Mouse (Mus musculus): ENCODE data around the gene Pla2g4d. TPM values are rescaled to one million over a fixed set of nuclear protein-coding genes. Genes with fewer than 3 reads are reported as not detected.

Pla2g4d gene
- polyA plus RNA-seq, 1 experiment from 2014 or later = 0.08 TPM

GRCm38 (mm10) chr2:120299866-120300265, 10.9 kb upstream of the Pla2g4d start:
- no peak overlapping the region for H3K9ac ChIP-seq (ENCODE audit: low read depth, low read length)
- no peaks in the 10 kb centered on the region for H3K27me3 ChIP-seq (ENCODE audit: control insufficient read depth, insufficient read depth, low read depth, low read length)
- no peak overlapping the region for H3K4me3 ChIP-seq (ENCODE audit: low read depth, low read length)
- no peaks in the 10 kb centered on the region for H3K9me3 ChIP-seq (replicated peaks; ENCODE audit: control insufficient read depth, low read length, poor library complexity, severe bottlenecking)
- H3K36me3 ChIP-seq (ENCODE audit: control insufficient read depth, insufficient read depth, low read length) = no peaks in the 10 kb centered on the region
- no peak overlapping the region for H3K27ac ChIP-seq (ENCODE audit: low read length)
- no peak for ATAC-seq
- H3K4me1 ChIP-seq (ENCODE audit: control insufficient read depth, insufficient read depth, low read length) = no peaks in the 10 kb centered on the region
- 92% methylated on average over 4 of the region's 4 CpGs for WGBS
- no peak overlapping the region for H3K4me2 ChIP-seq (ENCODE audit: low read length)

- Histone ChIP-seq H3K4me1 (ENCODE audit: control insufficient read depth, insufficient read depth, low read length) (no peaks in the 10 kb centered on the region), H3K27me3 (ENCODE audit: control insufficient read depth, insufficient read depth, low read depth, low read length) (no peaks in the 10 kb centered on the region), H3K27ac (ENCODE audit: low read length) (no peak overlapping the region), H3K9me3 (replicated peaks; ENCODE audit: control insufficient read depth, low read length, poor library complexity, severe bottlenecking) (no peaks in the 10 kb centered on the region), H3K4me3 (ENCODE audit: low read depth, low read length) (no peak overlapping the region), H3K36me3 (ENCODE audit: control insufficient read depth, insufficient read depth, low read length) (no peaks in the 10 kb centered on the region), H3K9ac (ENCODE audit: low read depth, low read length) (no peak overlapping the region), H3K4me2 (ENCODE audit: low read length) (no peak overlapping the region)
- whole genome bisulfite sequencing = 12% methylated on average over 2 of the region's 2 CpGs
- ATAC-seq = no peak
Measured at GRCm38 (mm10) chr2:120296160-120296559, 7.2 kb upstream of the Pla2g4d start.

- Histone ChIP-seq H3K4me3 (ENCODE audit: low read depth, low read length) (no peak overlapping the region), H3K4me2 (ENCODE audit: low read length) (no peak overlapping the region), H3K4me1 (ENCODE audit: control insufficient read depth, insufficient read depth, low read length) (no peaks in the 10 kb centered on the region), H3K9me3 (replicated peaks; ENCODE audit: control insufficient read depth, low read length, poor library complexity, severe bottlenecking) (no peaks in the 10 kb centered on the region), H3K27me3 (ENCODE audit: control insufficient read depth, insufficient read depth, low read depth, low read length) (no peaks in the 10 kb centered on the region), H3K9ac (ENCODE audit: low read depth, low read length) (no peak overlapping the region), H3K36me3 (ENCODE audit: control insufficient read depth, insufficient read depth, low read length) (no peaks in the 10 kb centered on the region), H3K27ac (ENCODE audit: low read length) (no peak overlapping the region)
- ATAC-seq = no peak
- 92% methylated on average over 8 of the region's 9 CpGs for WGBS
Measured at GRCm38 (mm10) chr2:120291471-120292078, 2.6 kb upstream of the Pla2g4d start.

GRCm38 (mm10) chr2:120288401-120288800, 596 bp downstream of the Pla2g4d start:
- no peak overlapping the region for H3K4me2 ChIP-seq (ENCODE audit: low read length)
- no peak overlapping the region for H3K4me3 ChIP-seq (ENCODE audit: low read depth, low read length)
- H3K36me3 ChIP-seq (ENCODE audit: control insufficient read depth, insufficient read depth, low read length) = no peaks in the 10 kb centered on the region
- no peaks in the 10 kb centered on the region for H3K9me3 ChIP-seq (replicated peaks; ENCODE audit: control insufficient read depth, low read length, poor library complexity, severe bottlenecking)
- H3K27ac ChIP-seq (ENCODE audit: low read length) = no peak overlapping the region
- WGBS = 97% methylated on average over 3 of the region's 3 CpGs
- no peak overlapping the region for H3K9ac ChIP-seq (ENCODE audit: low read depth, low read length)
- no peaks in the 10 kb centered on the region for H3K4me1 ChIP-seq (ENCODE audit: control insufficient read depth, insufficient read depth, low read length)
- no peak for ATAC-seq
- H3K27me3 ChIP-seq (ENCODE audit: control insufficient read depth, insufficient read depth, low read depth, low read length) = no peaks in the 10 kb centered on the region

- 70% methylated on average over 4 of the region's 4 CpGs for WGBS
- Histone ChIP-seq H3K4me3 (ENCODE audit: low read depth, low read length) (no peak overlapping the region), H3K36me3 (ENCODE audit: control insufficient read depth, insufficient read depth, low read length) (no peaks in the 10 kb centered on the region), H3K27ac (ENCODE audit: low read length) (no peak overlapping the region), H3K4me1 (ENCODE audit: control insufficient read depth, insufficient read depth, low read length) (no peaks in the 10 kb centered on the region), H3K4me2 (ENCODE audit: low read length) (no peak overlapping the region), H3K9ac (ENCODE audit: low read depth, low read length) (no peak overlapping the region), H3K27me3 (ENCODE audit: control insufficient read depth, insufficient read depth, low read depth, low read length) (no peaks in the 10 kb centered on the region), H3K9me3 (replicated peaks; ENCODE audit: control insufficient read depth, low read length, poor library complexity, severe bottlenecking) (no peaks in the 10 kb centered on the region)
- no peak for ATAC-seq
Measured at GRCm38 (mm10) chr2:120285639-120286038, 3.4 kb downstream of the Pla2g4d start.

GRCm38 (mm10) chr2:120284705-120285104, 4.3 kb downstream of the Pla2g4d start:
- no peak overlapping the region for H3K9ac ChIP-seq (ENCODE audit: low read depth, low read length)
- H3K4me1 ChIP-seq (ENCODE audit: control insufficient read depth, insufficient read depth, low read length) = no peaks in the 10 kb centered on the region
- H3K4me2 ChIP-seq (ENCODE audit: low read length) = no peak overlapping the region
- H3K4me3 ChIP-seq (ENCODE audit: low read depth, low read length) = no peak overlapping the region
- H3K27ac ChIP-seq (ENCODE audit: low read length) = no peak overlapping the region
- H3K27me3 ChIP-seq (ENCODE audit: control insufficient read depth, insufficient read depth, low read depth, low read length) = no peaks in the 10 kb centered on the region
- no peaks in the 10 kb centered on the region for H3K36me3 ChIP-seq (ENCODE audit: control insufficient read depth, insufficient read depth, low read length)
- no peak for ATAC-seq
- H3K9me3 ChIP-seq (replicated peaks; ENCODE audit: control insufficient read depth, low read length, poor library complexity, severe bottlenecking) = no peaks in the 10 kb centered on the region

- no peak overlapping the region for H3K27ac ChIP-seq (ENCODE audit: low read length)
- H3K36me3 ChIP-seq (ENCODE audit: control insufficient read depth, insufficient read depth, low read length) = no peaks in the 10 kb centered on the region
- no peak overlapping the region for H3K4me2 ChIP-seq (ENCODE audit: low read length)
- no peak overlapping the region for H3K9ac ChIP-seq (ENCODE audit: low read depth, low read length)
- ATAC-seq = no peak
- no peaks in the 10 kb centered on the region for H3K27me3 ChIP-seq (ENCODE audit: control insufficient read depth, insufficient read depth, low read depth, low read length)
- H3K4me3 ChIP-seq (ENCODE audit: low read depth, low read length) = no peak overlapping the region
- H3K4me1 ChIP-seq (ENCODE audit: control insufficient read depth, insufficient read depth, low read length) = no peaks in the 10 kb centered on the region
- 86% methylated on average over 5 of the region's 5 CpGs for WGBS
- no peaks in the 10 kb centered on the region for H3K9me3 ChIP-seq (replicated peaks; ENCODE audit: control insufficient read depth, low read length, poor library complexity, severe bottlenecking)
Measured at GRCm38 (mm10) chr2:120284094-120284493, 4.9 kb downstream of the Pla2g4d start.

- H3K4me3 ChIP-seq (ENCODE audit: low read depth, low read length) = no peak overlapping the region
- no peak overlapping the region for H3K9ac ChIP-seq (ENCODE audit: low read depth, low read length)
- H3K4me2 ChIP-seq (ENCODE audit: low read length) = no peak overlapping the region
- H3K4me1 ChIP-seq (ENCODE audit: control insufficient read depth, insufficient read depth, low read length) = no peaks in the 10 kb centered on the region
- no peaks in the 10 kb centered on the region for H3K27me3 ChIP-seq (ENCODE audit: control insufficient read depth, insufficient read depth, low read depth, low read length)
- no peaks in the 10 kb centered on the region for H3K9me3 ChIP-seq (replicated peaks; ENCODE audit: control insufficient read depth, low read length, poor library complexity, severe bottlenecking)
- WGBS = 58% methylated on average over 6 of the region's 6 CpGs
- H3K27ac ChIP-seq (ENCODE audit: low read length) = no peak overlapping the region
- no peak for ATAC-seq
- H3K36me3 ChIP-seq (ENCODE audit: control insufficient read depth, insufficient read depth, low read length) = no peaks in the 10 kb centered on the region
Measured at GRCm38 (mm10) chr2:120283550-120283949, 5.4 kb downstream of the Pla2g4d start.

- no peak overlapping the region for H3K4me3 ChIP-seq (ENCODE audit: low read depth, low read length)
- 49% methylated on average over 3 of the region's 3 CpGs for WGBS
Measured at GRCm38 (mm10) chr2:120281221-120281620, 7.8 kb downstream of the Pla2g4d start.

More at GRCm38 (mm10) chr2:120281221-120281620, 7.8 kb downstream of the Pla2g4d start:
- Histone ChIP-seq H3K9me3 (replicated peaks; ENCODE audit: control insufficient read depth, low read length, poor library complexity, severe bottlenecking) (no peaks in the 10 kb centered on the region), H3K36me3 (ENCODE audit: control insufficient read depth, insufficient read depth, low read length) (no peaks in the 10 kb centered on the region), H3K27me3 (ENCODE audit: control insufficient read depth, insufficient read depth, low read depth, low read length) (no peaks in the 10 kb centered on the region), H3K4me1 (ENCODE audit: control insufficient read depth, insufficient read depth, low read length) (no peaks in the 10 kb centered on the region), H3K9ac (ENCODE audit: low read depth, low read length) (no peak overlapping the region), H3K4me2 (ENCODE audit: low read length) (no peak overlapping the region), H3K27ac (ENCODE audit: low read length) (no peak overlapping the region)
- ATAC-seq = no peak

Measured in midbrain, embryonic 16.5 days (tissue).